Mouse (Mus musculus): ENCODE data around the gene Ppp1r1a. TPM values are rescaled to one million over a fixed set of nuclear protein-coding genes. Genes with fewer than 3 reads are reported as not detected.

Ppp1r1a gene
- polyA plus RNA-seq, 1 experiment from 2014 or later = 23.5 TPM

- Histone ChIP-seq H3K27ac (ENCODE audit: low read length) (no peak overlapping the region), H3K4me3 (ENCODE audit: low read length) (no peak overlapping the region), H3K9me3 (ENCODE audit: low read length) (no peaks in the 10 kb centered on the region), H3K27me3 (ENCODE audit: insufficient read depth, low read length) (no peaks in the 10 kb centered on the region), H3K36me3 (ENCODE audit: insufficient read depth, low read length) (no peaks in the 10 kb centered on the region), H3K4me2 (replicated peaks; ENCODE audit: low read depth, low read length) (no peak overlapping the region), H3K9ac (replicated peaks; ENCODE audit: low read length) (no peak overlapping the region), H3K4me1 (ENCODE audit: insufficient read depth, low read length) (peaks cover 26% of the 10 kb centered on the region)
- ATAC-seq (ENCODE audit: low FRiP score, low TSS enrichment) = 0 out of 2 replicates have a peak, but pooled peaks have one; percentile 4
- 5% methylated on average over 5 of the region's 5 CpGs for WGBS
These were observed 19.0 kb downstream of the Ppp1r1a start for GRCm38 (mm10) chr15:103518600-103519385.

GRCm38 (mm10) chr15:103514914-103515313 lies 22.9 kb downstream of the Ppp1r1a start:
- Histone ChIP-seq H3K27ac (ENCODE audit: low read length) (no peak overlapping the region), H3K4me1 (ENCODE audit: insufficient read depth, low read length) (peaks cover 23% of the 10 kb centered on the region), H3K9ac (replicated peaks; ENCODE audit: low read length) (no peak overlapping the region), H3K27me3 (ENCODE audit: insufficient read depth, low read length) (no peaks in the 10 kb centered on the region), H3K9me3 (ENCODE audit: low read length) (no peaks in the 10 kb centered on the region), H3K36me3 (ENCODE audit: insufficient read depth, low read length) (no peaks in the 10 kb centered on the region), H3K4me2 (replicated peaks; ENCODE audit: low read depth, low read length) (no peak overlapping the region), H3K4me3 (ENCODE audit: low read length) (no peak overlapping the region)
- 46% methylated on average over 3 of the region's 3 CpGs for WGBS
- no peak for ATAC-seq (ENCODE audit: low FRiP score, low TSS enrichment)

GRCm38 (mm10) chr15:103514119-103514518 lies 23.7 kb downstream of the Ppp1r1a start:
- Histone ChIP-seq H3K4me2 (replicated peaks; ENCODE audit: low read depth, low read length) (peak overlapping the region; percentile 67), H3K27ac (ENCODE audit: low read length) (no peak overlapping the region), H3K9ac (replicated peaks; ENCODE audit: low read length) (peak overlapping the region; percentile 67; the same call in 1 of the 2 replicates), H3K9me3 (ENCODE audit: low read length) (no peaks in the 10 kb centered on the region), H3K27me3 (ENCODE audit: insufficient read depth, low read length) (no peaks in the 10 kb centered on the region), H3K4me1 (ENCODE audit: insufficient read depth, low read length) (peaks cover 17% of the 10 kb centered on the region), H3K36me3 (ENCODE audit: insufficient read depth, low read length) (no peaks in the 10 kb centered on the region), H3K4me3 (ENCODE audit: low read length) (peak overlapping the region; percentile 48)
- WGBS = 3% methylated on average over 10 of the region's 10 CpGs
- ATAC-seq (ENCODE audit: low FRiP score, low TSS enrichment) = peak; percentile 96

GRCm38 (mm10) chr15:103513621-103514031 lies 24.2 kb downstream of the Ppp1r1a start:
- H3K4me1 ChIP-seq (ENCODE audit: insufficient read depth, low read length) = peaks cover 12% of the 10 kb centered on the region
- H3K27ac ChIP-seq (ENCODE audit: low read length) = no peak overlapping the region
- H3K9me3 ChIP-seq (ENCODE audit: low read length) = no peaks in the 10 kb centered on the region
- H3K27me3 ChIP-seq (ENCODE audit: insufficient read depth, low read length) = no peaks in the 10 kb centered on the region
- H3K9ac ChIP-seq (replicated peaks; ENCODE audit: low read length) = peak overlapping the region; percentile 7; the same call in 1 of the 2 replicates
- 5% methylated on average over 7 of the region's 7 CpGs for WGBS
- H3K4me2 ChIP-seq (replicated peaks; ENCODE audit: low read depth, low read length) = peak overlapping the region; percentile 67
- 0 out of 2 replicates have a peak, but pooled peaks have one; percentile 39 for ATAC-seq (ENCODE audit: low FRiP score, low TSS enrichment)
- H3K4me3 ChIP-seq (ENCODE audit: low read length) = peak overlapping the region; percentile 48
- no peaks in the 10 kb centered on the region for H3K36me3 ChIP-seq (ENCODE audit: insufficient read depth, low read length)

GRCm38 (mm10) chr15:103511652-103512051 lies 26.2 kb downstream of the Ppp1r1a start:
- H3K4me2 ChIP-seq (replicated peaks; ENCODE audit: low read depth, low read length) = no peak overlapping the region
- no peak overlapping the region for H3K9ac ChIP-seq (replicated peaks; ENCODE audit: low read length)
- WGBS = 53% methylated on average over 1 of the region's 1 CpGs
- no peaks in the 10 kb centered on the region for H3K36me3 ChIP-seq (ENCODE audit: insufficient read depth, low read length)
- H3K27me3 ChIP-seq (ENCODE audit: insufficient read depth, low read length) = no peaks in the 10 kb centered on the region
- H3K4me1 ChIP-seq (ENCODE audit: insufficient read depth, low read length) = 0 out of 2 replicates have a peak, but pooled peaks cover 5% of the 10 kb centered on the region
- no peaks in the 10 kb centered on the region for H3K9me3 ChIP-seq (ENCODE audit: low read length)
- ATAC-seq (ENCODE audit: low FRiP score, low TSS enrichment) = no peak
- no peak overlapping the region for H3K27ac ChIP-seq (ENCODE audit: low read length)
- no peak overlapping the region for H3K4me3 ChIP-seq (ENCODE audit: low read length)

GRCm38 (mm10) chr15:103509317-103509716 lies 28.5 kb downstream of the Ppp1r1a start:
- Histone ChIP-seq H3K4me1 (ENCODE audit: insufficient read depth, low read length) (0 out of 2 replicates have a peak, but pooled peaks cover 5% of the 10 kb centered on the region), H3K27ac (ENCODE audit: low read length) (no peak overlapping the region), H3K27me3 (ENCODE audit: insufficient read depth, low read length) (peaks cover 7% of the 10 kb centered on the region), H3K4me2 (replicated peaks; ENCODE audit: low read depth, low read length) (no peak overlapping the region), H3K36me3 (ENCODE audit: insufficient read depth, low read length) (no peaks in the 10 kb centered on the region), H3K4me3 (ENCODE audit: low read length) (no peak overlapping the region), H3K9me3 (ENCODE audit: low read length) (no peaks in the 10 kb centered on the region), H3K9ac (replicated peaks; ENCODE audit: low read length) (no peak overlapping the region)
- no peak for ATAC-seq (ENCODE audit: low FRiP score, low TSS enrichment)
- 62% methylated on average over 3 of the region's 3 CpGs for WGBS

GRCm38 (mm10) chr15:103503660-103504059 lies 34.1 kb downstream of the Ppp1r1a start:
- 42% methylated on average over 12 of the region's 12 CpGs for WGBS
- H3K27ac ChIP-seq (ENCODE audit: low read length) = no peak overlapping the region

GRCm38 (mm10) chr15:103503251-103503600 lies 34.6 kb downstream of the Ppp1r1a start:
- Histone ChIP-seq H3K27ac (ENCODE audit: low read length) (no peak overlapping the region), H3K4me3 (ENCODE audit: low read length) (peak overlapping the region; percentile 58), H3K9me3 (ENCODE audit: low read length) (no peaks in the 10 kb centered on the region), H3K36me3 (ENCODE audit: insufficient read depth, low read length) (no peaks in the 10 kb centered on the region), H3K9ac (replicated peaks; ENCODE audit: low read length) (peak overlapping the region; percentile 69), H3K4me1 (ENCODE audit: insufficient read depth, low read length) (peaks cover 13% of the 10 kb centered on the region; the same call in 1 of the 2 replicates), H3K27me3 (ENCODE audit: insufficient read depth, low read length) (peaks cover 24% of the 10 kb centered on the region), H3K4me2 (replicated peaks; ENCODE audit: low read depth, low read length) (peak overlapping the region; percentile 91)
- whole genome bisulfite sequencing = 1% methylated on average over 15 of the region's 15 CpGs
- ATAC-seq (ENCODE audit: low FRiP score, low TSS enrichment) = peak; percentile 60

More at GRCm38 (mm10) chr15:103503660-103504059, 34.1 kb downstream of the Ppp1r1a start:
- no peak for ATAC-seq (ENCODE audit: low FRiP score, low TSS enrichment)
- H3K27me3 ChIP-seq (ENCODE audit: insufficient read depth, low read length) = peaks cover 24% of the 10 kb centered on the region
- H3K4me3 ChIP-seq (ENCODE audit: low read length) = peak overlapping the region; percentile 58
- H3K36me3 ChIP-seq (ENCODE audit: insufficient read depth, low read length) = no peaks in the 10 kb centered on the region
- H3K4me1 ChIP-seq (ENCODE audit: insufficient read depth, low read length) = peaks cover 10% of the 10 kb centered on the region; the same call in 1 of the 2 replicates
- no peaks in the 10 kb centered on the region for H3K9me3 ChIP-seq (ENCODE audit: low read length)
- peak overlapping the region; percentile 91 for H3K4me2 ChIP-seq (replicated peaks; ENCODE audit: low read depth, low read length)
- H3K9ac ChIP-seq (replicated peaks; ENCODE audit: low read length) = no peak overlapping the region

- 0 out of 2 replicates have a peak within 1 kb of the TSS, but pooled peaks have one; percentile 31 for H3K27ac ChIP-seq (ENCODE audit: low read length)
- peak within 1 kb of the TSS; percentile 58 for H3K4me3 ChIP-seq (ENCODE audit: low read length)
- peak within 1 kb of the TSS; percentile 69 for H3K9ac ChIP-seq (replicated peaks; ENCODE audit: low read length)
- H3K4me2 ChIP-seq (replicated peaks; ENCODE audit: low read depth, low read length) = peak within 1 kb of the TSS; percentile 91
- peaks cover 16% of the 10 kb centered on the region; the same call in 1 of the 2 replicates for H3K4me1 ChIP-seq (ENCODE audit: insufficient read depth, low read length)
- H3K36me3 ChIP-seq (ENCODE audit: insufficient read depth, low read length) = no peaks in the 10 kb centered on the region
- under 1% methylated on average over 42 of the region's 63 CpGs for WGBS
- peak; percentile 93 for ATAC-seq (ENCODE audit: low FRiP score, low TSS enrichment)
- no peaks in the 10 kb centered on the region for H3K9me3 ChIP-seq (ENCODE audit: low read length)
- H3K27me3 ChIP-seq (ENCODE audit: insufficient read depth, low read length) = peaks cover 24% of the 10 kb centered on the region
These were observed 35.2 kb downstream of the Ppp1r1a start, which contains the start of gene Pde1b for GRCm38 (mm10) chr15:103502435-103503250. Pde1b (plus strand) TSS chr15:103503034.
